Mouse (Mus musculus): ENCODE results near the gene Siah1a. TPM values are rescaled to one million over a fixed set of nuclear protein-coding genes. Genes with fewer than 3 reads are reported as not detected.

The Siah1a gene
- polyA plus RNA-seq, 1 experiment from 2014 or later = 55.7 TPM

GRCm38 (mm10) chr8:86719368-86719767 lies 26.4 kb downstream of the Siah1a start:
- no peak overlapping the region for H3K9ac ChIP-seq
- no peak overlapping the region for H3K27ac ChIP-seq
- H3K36me3 ChIP-seq = peaks cover 60% of the 10 kb centered on the region
- no peaks in the 10 kb centered on the region for H3K27me3 ChIP-seq
- no peaks in the 10 kb centered on the region for H3K4me1 ChIP-seq
- no peaks in the 10 kb centered on the region for H3K9me3 ChIP-seq
- ATAC-seq (ENCODE audit: low FRiP score, low read depth) = no peak
- H3K4me2 ChIP-seq (replicated peaks) = no peak overlapping the region
- 93% methylated on average over 1 of the region's 1 CpGs for WGBS
- no peak overlapping the region for H3K4me3 ChIP-seq

GRCm38 (mm10) chr8:86718332-86718994 lies 27.3 kb downstream of the Siah1a start:
- Histone ChIP-seq H3K4me2 (replicated peaks) (no peak overlapping the region), H3K4me3 (no peak overlapping the region), H3K27ac (no peak overlapping the region), H3K9ac (no peak overlapping the region), H3K36me3 (peaks cover 66% of the 10 kb centered on the region), H3K4me1 (no peaks in the 10 kb centered on the region), H3K9me3 (no peaks in the 10 kb centered on the region), H3K27me3 (no peaks in the 10 kb centered on the region)
- 88% methylated on average over 2 of the region's 2 CpGs for WGBS
- ATAC-seq (ENCODE audit: low FRiP score, low read depth) = no peak

GRCm38 (mm10) chr8:86713407-86714188 lies 32.1 kb downstream of the Siah1a start:
- WGBS = 81% methylated on average over 14 of the region's 14 CpGs
- no peaks in the 10 kb centered on the region for H3K9me3 ChIP-seq

GRCm38 (mm10) chr8:86712594-86712993 lies 33.1 kb downstream of the Siah1a start:
- Histone ChIP-seq H3K9ac (no peak overlapping the region), H3K36me3 (peaks cover 56% of the 10 kb centered on the region), H3K4me1 (no peaks in the 10 kb centered on the region), H3K27ac (no peak overlapping the region), H3K4me2 (replicated peaks) (no peak overlapping the region), H3K9me3 (no peaks in the 10 kb centered on the region), H3K27me3 (no peaks in the 10 kb centered on the region), H3K4me3 (no peak overlapping the region)
- WGBS = 94% methylated on average over 3 of the region's 3 CpGs
- no peak for ATAC-seq (ENCODE audit: low FRiP score, low read depth)

More at GRCm38 (mm10) chr8:86713407-86714188, 32.1 kb downstream of the Siah1a start:
- H3K4me3 ChIP-seq = no peak overlapping the region
- no peaks in the 10 kb centered on the region for H3K27me3 ChIP-seq
- no peaks in the 10 kb centered on the region for H3K4me1 ChIP-seq
- no peak overlapping the region for H3K9ac ChIP-seq
- no peak for ATAC-seq (ENCODE audit: low FRiP score, low read depth)
- peaks cover 61% of the 10 kb centered on the region for H3K36me3 ChIP-seq
- H3K4me2 ChIP-seq (replicated peaks) = no peak overlapping the region
- no peak overlapping the region for H3K27ac ChIP-seq

DNA sequence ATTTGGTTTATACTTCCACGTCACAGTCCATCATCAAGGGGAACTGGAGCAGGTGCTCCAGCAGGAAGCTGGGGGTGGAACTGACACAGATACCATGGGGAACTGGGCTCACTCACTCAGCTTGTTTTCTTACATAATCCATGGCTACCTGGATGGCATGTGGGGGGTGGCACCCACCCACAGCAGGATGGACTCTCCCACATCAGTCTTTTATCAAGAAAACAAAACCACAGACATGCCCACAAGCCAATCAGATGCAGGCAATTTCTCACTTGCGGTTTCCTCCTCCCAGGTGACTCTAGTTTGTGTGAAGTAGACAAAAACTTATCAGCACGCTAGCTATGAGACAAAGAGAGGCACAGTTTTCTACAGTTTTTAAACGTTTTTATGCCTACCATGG lies 37.9 kb downstream of the Siah1a start:
- Histone ChIP-seq H3K4me3 (no peak overlapping the region), H3K27ac (no peak overlapping the region), H3K9ac (no peak overlapping the region), H3K4me2 (replicated peaks) (no peak overlapping the region), H3K36me3 (peaks cover 35% of the 10 kb centered on the region), H3K4me1 (no peaks in the 10 kb centered on the region), H3K27me3 (no peaks in the 10 kb centered on the region), H3K9me3 (no peaks in the 10 kb centered on the region)
- 69% methylated on average over 4 of the region's 4 CpGs for WGBS
- ATAC-seq (ENCODE audit: low FRiP score, low read depth) = no peak

DNA sequence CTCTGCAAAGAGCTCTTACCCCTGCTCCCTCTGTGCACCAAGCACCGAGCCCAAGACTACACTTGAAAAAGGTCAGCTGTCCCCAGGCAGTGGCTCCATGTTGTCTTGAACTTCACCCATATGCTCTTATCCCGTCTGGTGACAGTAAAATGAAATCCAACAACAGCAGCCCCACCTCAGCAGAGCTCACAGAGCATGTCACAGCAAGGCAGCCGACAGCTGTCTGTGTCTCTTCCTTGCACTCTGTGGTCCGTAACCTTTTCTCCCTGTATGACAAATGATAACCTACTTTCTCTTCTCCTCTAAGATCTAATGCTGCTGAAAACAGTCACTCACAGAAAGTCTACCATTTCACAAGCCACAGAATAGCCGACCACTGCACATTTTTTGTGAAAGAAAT lies 39.0 kb downstream of the Siah1a start:
- Histone ChIP-seq H3K4me3 (no peak overlapping the region), H3K9me3 (no peaks in the 10 kb centered on the region), H3K27me3 (no peaks in the 10 kb centered on the region), H3K4me2 (replicated peaks) (no peak overlapping the region), H3K36me3 (peaks cover 32% of the 10 kb centered on the region), H3K9ac (no peak overlapping the region), H3K27ac (no peak overlapping the region), H3K4me1 (no peaks in the 10 kb centered on the region)
- 85% methylated on average over 5 of the region's 5 CpGs for WGBS
- ATAC-seq (ENCODE audit: low FRiP score, low read depth) = no peak

DNA sequence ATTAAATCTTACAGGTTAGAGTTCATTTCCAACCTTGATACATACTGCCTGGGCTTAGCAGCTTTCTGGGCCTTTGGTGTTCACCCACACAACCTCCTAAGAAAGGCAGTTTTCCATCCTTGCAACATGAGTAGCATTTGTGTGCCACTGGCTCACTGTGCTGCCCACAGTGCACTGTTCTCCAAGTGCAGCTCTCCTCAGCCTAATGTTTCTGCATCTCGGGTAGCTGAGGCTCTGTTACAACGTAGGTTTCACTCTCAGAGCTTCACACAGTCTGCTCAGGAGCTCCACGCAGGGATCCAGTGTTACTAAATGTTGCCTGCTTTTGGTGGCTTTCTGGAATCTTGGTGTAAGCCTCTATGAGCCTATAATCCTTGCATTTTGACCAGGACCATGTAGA lies 40.4 kb downstream of the Siah1a start:
- no peak for ATAC-seq (ENCODE audit: low FRiP score, low read depth)
- Histone ChIP-seq H3K27me3 (no peaks in the 10 kb centered on the region), H3K36me3 (peaks cover 22% of the 10 kb centered on the region; the same call in 1 of the 2 replicates), H3K4me2 (replicated peaks) (no peak overlapping the region), H3K4me3 (no peak overlapping the region), H3K4me1 (no peaks in the 10 kb centered on the region), H3K27ac (no peak overlapping the region), H3K9me3 (no peaks in the 10 kb centered on the region), H3K9ac (no peak overlapping the region)
- 75% methylated on average over 3 of the region's 3 CpGs for WGBS

- H3K4me3 ChIP-seq = no peak overlapping the region
- no peak for ATAC-seq (ENCODE audit: low FRiP score, low read depth)
- no peak overlapping the region for H3K27ac ChIP-seq
- no peaks in the 10 kb centered on the region for H3K27me3 ChIP-seq
- no peaks in the 10 kb centered on the region for H3K4me1 ChIP-seq
- no peak overlapping the region for H3K9ac ChIP-seq
- no peak overlapping the region for H3K4me2 ChIP-seq (replicated peaks)
- H3K9me3 ChIP-seq = no peaks in the 10 kb centered on the region
- 88% methylated on average over 3 of the region's 3 CpGs for WGBS
- peaks cover 16% of the 10 kb centered on the region; the same call in 1 of the 2 replicates for H3K36me3 ChIP-seq
Observed at GRCm38 (mm10) chr8:86702453-86702852, 43.3 kb downstream of the Siah1a start.

DNA sequence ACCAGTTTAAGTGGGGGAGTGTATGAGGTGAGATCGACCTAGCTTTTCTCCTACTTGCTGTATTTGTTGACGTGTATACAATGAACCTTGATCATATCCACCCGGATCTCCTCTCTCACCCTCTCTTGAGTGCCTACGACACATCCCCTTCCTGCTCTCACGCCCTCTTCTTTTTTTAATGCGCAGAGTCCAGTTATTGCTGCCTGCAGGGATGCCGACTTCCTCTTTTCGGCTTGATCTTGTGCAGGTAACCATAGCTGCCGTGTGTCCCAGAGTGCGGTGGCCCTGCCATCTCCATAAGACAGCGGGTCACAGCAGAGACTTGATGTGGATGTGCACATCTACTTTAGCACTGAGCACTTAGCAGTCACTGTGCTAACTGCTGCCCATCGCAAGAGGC lies 46.3 kb downstream of the Siah1a start:
- Histone ChIP-seq H3K4me3 (no peak overlapping the region), H3K4me1 (no peaks in the 10 kb centered on the region), H3K36me3 (peaks cover 20% of the 10 kb centered on the region), H3K27me3 (no peaks in the 10 kb centered on the region), H3K27ac (no peak overlapping the region), H3K9me3 (no peaks in the 10 kb centered on the region), H3K4me2 (replicated peaks) (no peak overlapping the region), H3K9ac (no peak overlapping the region)
- no peak for ATAC-seq (ENCODE audit: low FRiP score, low read depth)
- WGBS = 90% methylated on average over 12 of the region's 12 CpGs

GRCm38 (mm10) chr8:86698811-86699421 lies 46.8 kb downstream of the Siah1a start:
- ATAC-seq (ENCODE audit: low FRiP score, low read depth) = no peak
- 67% methylated on average over 1 of the region's 1 CpGs for WGBS
- H3K4me3 ChIP-seq = no peak overlapping the region
- peaks cover 20% of the 10 kb centered on the region for H3K36me3 ChIP-seq
- H3K9ac ChIP-seq = no peak overlapping the region
- H3K27ac ChIP-seq = no peak overlapping the region
- no peak overlapping the region for H3K4me2 ChIP-seq (replicated peaks)
- no peaks in the 10 kb centered on the region for H3K9me3 ChIP-seq
- H3K4me1 ChIP-seq = no peaks in the 10 kb centered on the region
- no peaks in the 10 kb centered on the region for H3K27me3 ChIP-seq

DNA sequence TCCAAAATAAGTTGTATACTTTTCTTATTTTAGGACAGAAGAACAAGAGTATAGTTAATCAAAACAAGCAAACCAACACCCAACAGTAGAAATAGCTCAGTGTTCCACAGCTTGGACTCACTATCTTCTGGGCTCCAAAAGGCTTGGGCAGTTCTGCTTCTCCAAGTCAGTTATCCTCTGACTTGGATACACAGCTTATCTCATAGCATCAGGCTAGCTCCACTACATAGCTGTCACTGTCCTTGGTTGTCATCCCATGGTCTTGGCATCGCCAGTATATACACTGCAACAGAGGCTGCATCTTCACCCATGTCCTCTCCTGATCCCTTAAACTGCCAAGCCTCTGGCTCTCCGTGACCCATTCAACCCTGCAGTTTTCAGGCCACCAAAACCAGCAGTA lies 50.0 kb downstream of the Siah1a start:
- ATAC-seq (ENCODE audit: low FRiP score, low read depth) = no peak
- Histone ChIP-seq H3K4me2 (replicated peaks) (no peak overlapping the region), H3K36me3 (peaks cover 26% of the 10 kb centered on the region), H3K9ac (no peak overlapping the region), H3K4me1 (no peaks in the 10 kb centered on the region), H3K4me3 (no peak overlapping the region), H3K27ac (no peak overlapping the region), H3K27me3 (no peaks in the 10 kb centered on the region), H3K9me3 (no peaks in the 10 kb centered on the region)
- WGBS = 92% methylated on average over 2 of the region's 2 CpGs

- H3K9ac ChIP-seq = no peak overlapping the region
Observed at GRCm38 (mm10) chr8:86694011-86694410, 51.7 kb downstream of the Siah1a start.

More at GRCm38 (mm10) chr8:86694011-86694410, 51.7 kb downstream of the Siah1a start:
- WGBS = 74% methylated on average over 1 of the region's 1 CpGs
- no peaks in the 10 kb centered on the region for H3K27me3 ChIP-seq
- H3K4me2 ChIP-seq (replicated peaks) = no peak overlapping the region
- no peaks in the 10 kb centered on the region for H3K4me1 ChIP-seq
- no peak overlapping the region for H3K4me3 ChIP-seq
- no peak for ATAC-seq (ENCODE audit: low FRiP score, low read depth)
- H3K27ac ChIP-seq = no peak overlapping the region
- peaks cover 18% of the 10 kb centered on the region for H3K36me3 ChIP-seq
- H3K9me3 ChIP-seq = no peaks in the 10 kb centered on the region
